Mouse (Mus musculus) brain, embryonic 18.5 days (tissue): Measurements from ENCODE around the gene Olfr786.

ENCODE experiments used
- DNase-seq: peaks from one replicate; pipeline ENCODE4 v3.0.0-alpha.2; 2012; ENCODE audit warnings: low read depth, low spot score

Olfr786 gene

GRCm38 (mm10) chr10:129427006-129427405 lies at the start of gene Olfr786:
Gene Olfr786, plus strand, starts transcription at chr10:129427306.
- no peak for DNase-seq

- no peak for DNase-seq
These were observed 43.3 kb upstream of the Olfr786 start, which contains the start of gene Olfr784 for GRCm38 (mm10) chr10:129383783-129384182. Gene Olfr784, plus strand, starts transcription at chr10:129384083.

DNA sequence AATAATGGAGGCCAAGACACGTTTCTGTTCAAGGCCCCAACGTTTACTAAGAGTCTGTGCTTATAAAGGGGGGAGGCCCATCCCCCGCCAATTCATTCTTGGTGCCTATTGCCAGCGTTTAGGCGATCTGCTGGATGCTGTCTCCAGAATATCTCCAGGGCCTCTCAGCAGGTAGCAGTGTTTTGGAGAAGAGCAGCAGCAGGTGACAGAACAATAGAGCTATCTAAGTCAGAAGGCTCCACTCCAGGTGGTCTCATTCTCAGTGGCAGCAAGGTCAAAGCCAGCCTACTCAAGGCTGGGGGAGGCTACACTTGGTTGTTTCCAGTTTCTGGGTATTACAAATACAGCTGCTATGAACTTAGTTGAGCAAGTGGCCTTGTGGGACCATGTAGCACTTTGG lies 26.2 kb upstream of the Olfr786 start:
- DNase-seq = no peak

DNA sequence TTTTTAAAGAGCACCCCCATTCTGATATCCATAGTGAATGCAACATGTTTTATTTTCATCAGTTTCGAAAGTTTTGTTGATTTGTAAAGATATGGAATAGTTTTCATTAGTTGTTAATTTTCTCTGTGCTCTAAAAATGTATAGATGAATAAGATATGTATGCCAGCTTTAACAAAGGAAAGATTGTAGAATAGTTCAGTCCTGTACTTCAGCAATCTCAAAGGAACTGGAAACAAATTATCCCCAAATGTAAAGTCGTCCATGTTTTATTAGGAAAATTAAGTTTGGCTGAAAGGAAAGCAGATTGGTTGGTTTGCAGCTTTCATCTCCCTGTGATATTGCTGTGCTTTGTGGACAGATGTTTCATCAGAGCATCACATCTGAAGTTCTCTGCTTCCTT lies 22.0 kb upstream of the Olfr786 start, which contains the start of gene Olfr785:
Olfr785 (plus strand) TSS at position 301 of the 400 bp plus-strand sequence.
- DNase-seq = no peak

DNA sequence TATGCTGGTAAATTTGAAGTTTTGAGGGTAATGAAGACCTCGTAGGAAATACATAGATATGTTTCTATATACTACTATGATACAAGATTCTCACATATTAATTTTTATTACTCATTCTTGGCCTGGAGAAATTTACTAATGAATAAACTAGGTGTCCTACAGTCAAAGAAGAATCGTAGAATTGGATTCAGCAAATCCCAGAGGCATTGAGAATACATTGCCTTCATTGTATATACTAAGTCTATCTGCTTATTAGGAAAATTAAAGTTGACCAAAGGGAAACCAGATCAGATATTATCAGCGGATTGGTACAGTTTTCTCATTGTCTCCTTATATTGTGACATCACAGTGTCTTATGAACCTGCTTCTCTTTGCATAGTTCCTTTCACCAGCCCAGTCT lies 34.5 kb downstream of the Olfr786 start, which contains the start of gene Olfr787:
Olfr787 (plus strand) TSS at position 301 of the 400 bp plus-strand sequence.
- no peak for DNase-seq

DNA sequence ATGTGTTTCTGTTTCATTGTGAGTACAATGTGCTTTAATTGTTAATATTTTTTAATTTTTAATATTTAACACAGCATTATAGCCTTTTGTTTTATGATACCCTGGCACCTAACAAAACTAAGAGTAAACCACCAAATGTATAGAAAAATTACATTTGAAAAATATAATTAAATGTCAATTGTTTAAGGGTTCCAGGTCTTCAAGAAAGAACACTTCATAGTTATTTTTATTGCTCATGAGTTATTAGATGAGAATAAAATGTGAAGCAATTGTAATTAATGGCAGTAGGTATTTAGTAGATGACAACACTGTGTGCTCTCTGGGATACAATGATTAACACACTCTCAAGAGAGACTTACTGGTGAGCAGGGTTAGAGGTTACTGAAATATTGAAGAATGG lies 43.6 kb downstream of the Olfr786 start, which contains the start of gene Olfr788:
Olfr788 (plus strand) TSS at position 301 of the 400 bp plus-strand sequence.
- no peak for DNase-seq

DNA sequence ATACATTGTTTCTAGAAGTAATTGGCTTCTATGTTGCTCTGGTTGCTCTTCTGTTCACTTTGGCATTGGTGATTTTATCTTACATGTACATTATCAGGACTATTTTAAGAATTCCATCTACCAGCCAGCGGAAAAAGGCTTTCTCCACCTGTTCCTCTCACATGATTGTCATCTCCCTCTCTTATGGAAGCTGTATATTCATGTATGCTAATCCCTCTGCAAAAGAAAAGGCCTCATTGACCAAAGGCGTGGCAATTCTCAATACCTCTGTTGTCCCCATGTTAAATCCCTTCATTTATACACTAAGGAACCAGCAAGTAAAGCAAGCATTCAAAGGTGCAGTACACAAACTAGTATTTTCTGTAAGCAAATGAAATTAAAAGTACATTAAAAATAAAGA lies 46.1 kb downstream of the Olfr786 start:
- no peak for DNase-seq

DNA sequence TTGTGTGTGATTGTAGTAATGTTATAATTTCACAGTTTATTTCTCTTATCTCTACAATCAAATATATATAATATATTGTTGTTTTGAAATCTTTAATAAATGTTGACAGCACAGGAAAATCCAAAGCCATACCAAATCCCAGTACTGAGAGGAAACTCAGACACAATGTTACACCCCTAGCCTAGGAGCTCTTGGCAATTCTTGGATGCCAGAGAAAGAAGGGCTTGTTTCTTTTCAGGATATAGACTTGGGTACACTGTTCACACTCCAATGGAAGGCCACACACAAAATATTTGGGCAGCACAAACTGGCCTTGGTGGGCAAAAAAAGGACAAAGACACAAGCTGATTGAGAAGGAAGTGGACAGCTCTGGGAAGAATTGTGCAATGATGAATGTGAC lies 46.6 kb downstream of the Olfr786 start:
- DNase-seq = no peak

DNA sequence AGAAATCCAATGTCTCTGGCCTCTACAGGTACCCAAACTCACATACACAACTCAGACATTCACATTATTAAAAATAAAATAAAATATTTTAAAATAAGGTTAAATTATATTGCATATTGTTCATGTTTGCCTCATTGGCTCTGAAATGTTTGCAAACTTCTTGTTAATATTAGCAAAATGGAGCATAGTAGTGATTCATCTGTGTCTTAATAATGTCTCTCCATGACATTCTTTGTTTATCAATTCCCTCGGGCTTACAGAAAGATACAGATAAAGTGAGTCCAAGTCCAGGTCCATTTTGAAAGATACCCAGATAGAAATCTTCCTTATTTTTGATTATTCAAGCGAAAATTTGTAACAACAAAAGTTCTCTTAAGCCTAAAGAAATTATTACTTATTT lies 57.3 kb downstream of the Olfr786 start, which contains the start of gene Olfr789:
Olfr789 (plus strand) TSS at position 301 of the 400 bp plus-strand sequence.
- no peak for DNase-seq
